Mouse (Mus musculus): ENCODE data around the gene Khdc1a.
A peak's percentile ranks its signal among the peaks of the same experiment; 100 is the strongest.
"Not testable (repeated sequence)": the region's sequence is repeated elsewhere in the genome, so short reads cannot be mapped to it uniquely, and the experiment has no call there.

The Khdc1a gene

GRCm38 (mm10) chr1:21349341-21349740 is at the start of gene Khdc1a:
Gene Khdc1a, plus strand, starts transcription at chr1:21349641.
- no peak for DNase-seq (ENCODE audit: low read depth, low spot score)

- DNase-seq (ENCODE audit: low read depth, low spot score) = no peak
Measured at GRCm38 (mm10) chr1:21299826-21300225, 49.6 kb upstream of the Khdc1a start.

GRCm38 (mm10) chr1:21301686-21302085 is 47.8 kb upstream of the Khdc1a start:
- no peak for DNase-seq (ENCODE audit: low read depth, low spot score)

- no peak for DNase-seq (ENCODE audit: low read depth, low spot score)
Measured at GRCm38 (mm10) chr1:21304174-21304573, 45.3 kb upstream of the Khdc1a start.

- no peak for DNase-seq (ENCODE audit: low read depth, low spot score)
Measured at GRCm38 (mm10) chr1:21304646-21305045, 44.8 kb upstream of the Khdc1a start.

- no peak for DNase-seq (ENCODE audit: low read depth, low spot score)
Measured at GRCm38 (mm10) chr1:21305443-21305842, 44.0 kb upstream of the Khdc1a start.

- no peak for DNase-seq (ENCODE audit: low read depth, low spot score)
Measured at GRCm38 (mm10) chr1:21314336-21314735, 35.1 kb upstream of the Khdc1a start.

- no peak for DNase-seq (ENCODE audit: low read depth, low spot score)
Measured at GRCm38 (mm10) chr1:21315756-21316155, 33.7 kb upstream of the Khdc1a start.

GRCm38 (mm10) chr1:21316305-21316704 is 33.1 kb upstream of the Khdc1a start:
- no peak for DNase-seq (ENCODE audit: low read depth, low spot score)

GRCm38 (mm10) chr1:21318202-21318601 is 31.2 kb upstream of the Khdc1a start:
- no peak for DNase-seq (ENCODE audit: low read depth, low spot score)

- not testable (repeated sequence) for DNase-seq (ENCODE audit: low read depth, low spot score)
Measured at GRCm38 (mm10) chr1:21320271-21320670, 29.2 kb upstream of the Khdc1a start.

- DNase-seq (ENCODE audit: low read depth, low spot score) = no peak
Measured at GRCm38 (mm10) chr1:21321656-21322055, 27.8 kb upstream of the Khdc1a start.

- DNase-seq (ENCODE audit: low read depth, low spot score) = no peak
Measured at GRCm38 (mm10) chr1:21323996-21324574, 25.4 kb upstream of the Khdc1a start.

GRCm38 (mm10) chr1:21324633-21325032 is 24.8 kb upstream of the Khdc1a start:
- no peak for DNase-seq (ENCODE audit: low read depth, low spot score)

- no peak for DNase-seq (ENCODE audit: low read depth, low spot score)
Measured at GRCm38 (mm10) chr1:21326733-21327132, 22.7 kb upstream of the Khdc1a start.

GRCm38 (mm10) chr1:21331161-21331560 is 18.3 kb upstream of the Khdc1a start:
- DNase-seq (ENCODE audit: low read depth, low spot score) = not testable (repeated sequence)

GRCm38 (mm10) chr1:21333222-21333973 is 16.0 kb upstream of the Khdc1a start:
- DNase-seq (ENCODE audit: low read depth, low spot score) = no peak

GRCm38 (mm10) chr1:21335836-21336235 is 13.6 kb upstream of the Khdc1a start:
- no peak for DNase-seq (ENCODE audit: low read depth, low spot score)

GRCm38 (mm10) chr1:21340745-21341144 is 8.7 kb upstream of the Khdc1a start:
- DNase-seq (ENCODE audit: low read depth, low spot score) = no peak

GRCm38 (mm10) chr1:21344253-21344652 is 5.2 kb upstream of the Khdc1a start:
- DNase-seq (ENCODE audit: low read depth, low spot score) = peak; percentile 34

GRCm38 (mm10) chr1:21344752-21345151 is 4.7 kb upstream of the Khdc1a start:
- not testable (repeated sequence) for DNase-seq (ENCODE audit: low read depth, low spot score)

GRCm38 (mm10) chr1:21368031-21368430 is 18.6 kb downstream of the Khdc1a start, which contains the start of gene Khdc1c:
Gene Khdc1c, plus strand, starts transcription at chr1:21368331.
- not testable (repeated sequence) for DNase-seq (ENCODE audit: low read depth, low spot score)

- no peak for DNase-seq (ENCODE audit: low read depth, low spot score)
Measured at GRCm38 (mm10) chr1:21383256-21383655, 33.8 kb downstream of the Khdc1a start, which contains the start of gene Khdc1b. Gene Khdc1b, plus strand, starts transcription at chr1:21383556.

All from retina, postnatal 7 days (tissue).